Mouse (Mus musculus) testis, adult 10 weeks (tissue): ENCODE data around the gene Ifitm7. TPM values are rescaled to one million over a fixed set of nuclear protein-coding genes. Genes with fewer than 3 reads are reported as not detected.

Experiments
- polyA plus RNA-seq: library from polyadenylated mRNA; stranded (reverse); fragments of 350-450 nt; fragmentation: Illumina TruSeq; extraction: RNeasy Lipid Tissue Mini Kit (QIAGEN cat#74804); gene quantifications from one replicate; pipeline ENCODE4 v1.2.3, GENCODE M21; 2014; ENCODE audit warnings: low read depth, low replicate concordance

Gene Ifitm7
- polyA plus RNA-seq = 20.7 TPM

DNA sequence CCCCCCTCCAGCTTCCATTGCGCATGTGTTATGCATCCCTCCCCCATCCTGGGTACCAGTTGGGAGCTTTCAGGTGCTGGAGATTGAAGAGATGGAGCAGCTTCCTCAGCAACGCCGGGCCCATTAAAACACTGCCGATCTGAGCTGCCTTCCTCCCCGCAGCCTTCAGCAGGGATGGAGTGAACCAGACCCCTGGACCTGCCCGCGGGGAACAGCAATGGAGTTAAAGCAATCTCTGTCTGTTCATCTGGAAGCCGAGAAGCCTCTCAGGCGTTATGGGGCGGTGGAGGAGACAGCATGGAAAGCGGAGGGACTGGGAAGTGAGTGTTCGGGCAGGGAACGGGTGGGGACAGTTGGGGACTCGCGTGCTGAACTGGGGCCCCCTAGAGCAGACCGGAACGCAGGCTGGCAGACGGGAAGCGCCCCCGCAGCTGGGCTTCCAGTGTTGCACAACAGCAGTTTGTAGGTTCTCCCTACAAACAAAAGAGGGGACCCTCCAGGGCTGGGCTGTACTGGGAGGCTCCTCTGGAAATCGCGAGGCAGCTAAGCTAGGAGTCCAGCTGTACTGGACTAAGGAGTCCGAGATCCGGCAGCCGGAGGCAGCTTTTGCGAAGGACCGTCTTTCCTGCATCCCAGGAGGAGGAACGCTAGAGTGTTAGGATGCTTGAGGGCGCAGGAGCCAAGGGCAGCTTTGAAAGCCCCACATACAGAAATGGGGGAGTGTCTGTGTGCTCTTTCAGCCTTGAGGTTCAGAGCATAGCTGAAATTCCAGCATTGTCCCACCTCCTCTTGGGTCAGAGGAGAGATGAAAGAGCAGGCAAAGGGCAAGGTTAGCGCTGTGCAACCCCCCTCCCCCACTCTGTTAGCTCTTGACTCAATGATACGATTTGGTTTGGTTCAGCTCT is at the start of gene Ifitm7, which contains the start of gene 2900011O08Rik:
Gene Ifitm7, minus strand, starts transcription at position 315 of the 905 bp plus-strand sequence.
Gene 2900011O08Rik, plus strand, starts transcription at position 31 of the 905 bp plus-strand sequence.

Other genes with a start within 250 kb of the Ifitm7 start
- 21.7 TPM for gene Rrn3, start 206.2 kb downstream of the Ifitm7 start, polyA plus RNA-seq
- 60.4 TPM for gene Ntan1, start 168.0 kb downstream of the Ifitm7 start, polyA plus RNA-seq
- gene Pdxdc1, start 83.8 kb downstream of the Ifitm7 start, polyA plus RNA-seq = 286 TPM
- gene Mpv17l, start 83.7 kb downstream of the Ifitm7 start, polyA plus RNA-seq = 4.1 TPM
- gene 2900011O08Rik, start 284 bp downstream of the Ifitm7 start, polyA plus RNA-seq = 6.0 TPM
- gene Nde1, start 176.4 kb upstream of the Ifitm7 start, polyA plus RNA-seq = 10.7 TPM
- gene Marf1, start 176.5 kb upstream of the Ifitm7 start, polyA plus RNA-seq = 39.5 TPM